Mouse (Mus musculus) ES-Bruce4 (cell line): Measurements from ENCODE around the gene Etv5. TPM values are rescaled to one million over a fixed set of nuclear protein-coding genes. Genes with fewer than 3 reads are reported as not detected.

Experiments
- H3K27ac ChIP-seq: 2 replicates; pipeline ENCODE4 v1.5.1; 2012; ENCODE audit warnings: low read length, inconsistent platforms; ENCODE audit not compliant: insufficient read depth
- H3K27me3 ChIP-seq: 2 replicates; pipeline ENCODE4 v1.6.1; 2012; ENCODE audit warnings: mild to moderate bottlenecking, low read length, inconsistent platforms; ENCODE audit not compliant: control insufficient read depth, poor library complexity, insufficient read depth, severe bottlenecking
- H3K36me3 ChIP-seq: 2 replicates; pipeline ENCODE4 v1.6.1; 2012; ENCODE audit warnings: inconsistent platforms, mild to moderate bottlenecking, low read length, moderate library complexity; ENCODE audit not compliant: control insufficient read depth, poor library complexity, insufficient read depth, severe bottlenecking
- H3K4me1 ChIP-seq: one replicate; pipeline ENCODE4 v1.8.1; 2011; ENCODE audit warnings: low read length; ENCODE audit not compliant: control insufficient read depth, insufficient read depth
- H3K4me3 ChIP-seq: 2 replicates; pipeline ENCODE4 v1.5.1; 2011; ENCODE audit warnings: low read depth, mild to moderate bottlenecking, low read length
- H3K9ac ChIP-seq: 2 replicates; pipeline ENCODE4 v1.6.1; 2012; ENCODE audit warnings: low read depth, mild to moderate bottlenecking, inconsistent platforms; ENCODE audit not compliant: poor library complexity, severe bottlenecking
- H3K9me3 ChIP-seq: replicated peaks from 2 replicates; pipeline ENCODE4 v1.6.1; 2012; ENCODE audit warnings: mild to moderate bottlenecking, low read length, inconsistent platforms; ENCODE audit not compliant: control insufficient read depth, poor library complexity, insufficient read depth, severe bottlenecking
- CTCF ChIP-seq: IDR thresholded peaks from one replicate; pipeline ENCODE4 v1.8.1; 2011; ENCODE audit warnings: low read depth, low read length
- EP300 ChIP-seq: IDR thresholded peaks from 2 replicates; pipeline ENCODE4 v1.6.1; 2011; ENCODE audit warnings: low read depth, low read length; ENCODE audit not compliant: insufficient read depth
- POLR2A ChIP-seq: IDR thresholded peaks from one replicate; pipeline ENCODE4 v1.8.1; 2011; ENCODE audit warnings: low read length; ENCODE audit not compliant: insufficient read depth
- polyA plus RNA-seq: library from polyadenylated mRNA; stranded (reverse); fragments of >200 nt; gene quantifications from 2 replicates; pipeline ENCODE4 v1.2.4, GENCODE M21; 2011; ENCODE audit warnings: low read depth; ENCODE audit not compliant: missing spikeins, insufficient read depth, insufficient read length

The Etv5 gene
- polyA plus RNA-seq, 1 experiment, result 130 TPM

- TF ChIP-seq EP300 (no peak), CTCF (no peak), POLR2A (no peak)
Observed at GRCm38 (mm10) chr16:22351194-22351593, 88.3 kb downstream of the Etv5 start.

GRCm38 (mm10) chr16:22349798-22350197, 89.7 kb downstream of the Etv5 start:
- Histone ChIP-seq H3K9ac (no peak overlapping the region), H3K27ac (no peak overlapping the region), H3K36me3 (no peaks in the 10 kb centered on the region), H3K27me3 (no peaks in the 10 kb centered on the region), H3K4me1 (no peaks in the 10 kb centered on the region), H3K9me3 (0 out of 2 replicates have a peak, but pooled peaks cover 6% of the 10 kb centered on the region), H3K4me3 (no peak overlapping the region)
- TF ChIP-seq POLR2A, result no peak
- TF ChIP-seq EP300, result no peak
- TF ChIP-seq CTCF, result no peak

More at GRCm38 (mm10) chr16:22351194-22351593, 88.3 kb downstream of the Etv5 start:
- H3K27ac ChIP-seq, result no peak overlapping the region
- no peaks in the 10 kb centered on the region for H3K36me3 ChIP-seq
- H3K27me3 ChIP-seq, result no peaks in the 10 kb centered on the region
- H3K4me1 ChIP-seq, result no peaks in the 10 kb centered on the region
- no peak overlapping the region for H3K4me3 ChIP-seq
- H3K9ac ChIP-seq, result no peak overlapping the region
- 0 out of 2 replicates have a peak, but pooled peaks cover 6% of the 10 kb centered on the region for H3K9me3 ChIP-seq

- Histone ChIP-seq H3K36me3 (no peaks in the 10 kb centered on the region), H3K4me3 (no peak overlapping the region), H3K9me3 (0 out of 2 replicates have a peak, but pooled peaks cover 6% of the 10 kb centered on the region), H3K4me1 (no peaks in the 10 kb centered on the region), H3K27ac (no peak overlapping the region), H3K27me3 (no peaks in the 10 kb centered on the region), H3K9ac (no peak overlapping the region)
- TF ChIP-seq CTCF (no peak), POLR2A (no peak), EP300 (no peak)
Observed at GRCm38 (mm10) chr16:22348478-22349270, 90.8 kb downstream of the Etv5 start.

- Histone ChIP-seq H3K4me1 (no peaks in the 10 kb centered on the region), H3K9me3 (0 out of 2 replicates have a peak, but pooled peaks cover 6% of the 10 kb centered on the region), H3K36me3 (no peaks in the 10 kb centered on the region), H3K9ac (no peak overlapping the region), H3K4me3 (no peak overlapping the region), H3K27me3 (no peaks in the 10 kb centered on the region), H3K27ac (no peak overlapping the region)
- TF ChIP-seq POLR2A (no peak), CTCF (no peak), EP300 (no peak)
Observed at GRCm38 (mm10) chr16:22348014-22348413, 91.5 kb downstream of the Etv5 start.

- no peak overlapping the region for H3K9ac ChIP-seq
- H3K27me3 ChIP-seq, result no peaks in the 10 kb centered on the region
- TF ChIP-seq CTCF, result no peak
- TF ChIP-seq EP300, result no peak
- no peak for TF ChIP-seq POLR2A
- H3K9me3 ChIP-seq, result no peaks in the 10 kb centered on the region
- H3K27ac ChIP-seq, result no peak overlapping the region
- H3K36me3 ChIP-seq, result no peaks in the 10 kb centered on the region
- no peak overlapping the region for H3K4me3 ChIP-seq
- H3K4me1 ChIP-seq, result no peaks in the 10 kb centered on the region
Observed at GRCm38 (mm10) chr16:22341236-22341671, 98.3 kb downstream of the Etv5 start.

- no peak for TF ChIP-seq POLR2A
- TF ChIP-seq EP300, result no peak
- TF ChIP-seq CTCF, result no peak
- Histone ChIP-seq H3K27ac (no peak overlapping the region), H3K4me3 (no peak overlapping the region), H3K4me1 (no peaks in the 10 kb centered on the region), H3K9ac (no peak overlapping the region), H3K9me3 (peaks cover 4% of the 10 kb centered on the region; the same call in 1 of the 2 replicates), H3K36me3 (no peaks in the 10 kb centered on the region), H3K27me3 (no peaks in the 10 kb centered on the region)
Observed at GRCm38 (mm10) chr16:22335781-22336180, 103.7 kb downstream of the Etv5 start.

Other genes starting within 250 kb of the Etv5 start
- gene Tra2b, start 173.7 kb downstream of the Etv5 start, polyA plus RNA-seq, result 380 and 381 TPM in 2 replicates
- gene Dgkg, start 217.5 kb upstream of the Etv5 start, polyA plus RNA-seq, result 1.3 and 1.5 TPM in 2 replicates